Comparison of ENCODE assay signal across 17 mouse cellular contexts in genomic region chr6:46774529-46774928, GRCm38 (mm10).
"Had no signal": no experiment of that assay in that cellular context is flagged by ENCODE, and none has a peak within 500 bp of the region (broad histone marks: within the 10 kb centered on the region; RNA-seq: fewer than 3 reads in every experiment).

No protein-coding gene starts in this region.

- H3K27ac ChIP-seq: neural tube, embryonic 12.5 days; neural tube, embryonic 13.5 days; neural tube, embryonic 15.5 days; stomach, embryonic 15.5 days; stomach, postnatal 0 days had no signal

- H3K4me3 ChIP-seq: neural tube, embryonic 12.5 days; neural tube, embryonic 13.5 days; neural tube, embryonic 15.5 days; stomach, embryonic 15.5 days had no signal

- DNase-seq: retina, postnatal 1 day; right cerebral cortex, adult 18-20 months; right cerebral cortex, postnatal 14 days; right cerebral cortex, postnatal 25 days; right cerebral cortex, postnatal 4 days; spleen, adult 18-20 months; thymus, adult 18-20 months; thymus, adult 2 months; thymus, postnatal 14 days; thymus, postnatal 25 days; thymus, postnatal 36 days; thymus, postnatal 4 days had no signal
